Mouse (Mus musculus) mouse embryonic stem cell (cell line): ENCODE measurements around the gene Fgf3.

Experiments
- in situ Hi-C, 2 experiments: fragments of 300-500 bp; cut with MboI; formaldehyde crosslinking; loops; 1 replicate in 1 of 2; 3 replicates in 1 of 2; pipeline ENCODE4 v1.14.3; 2019 to 2020; ENCODE audit warnings: low sequenced_read_pairs in 2 of 2, low pct_unique_long_range_greater_than_20kb in 1 of 2, mixed read lengths in 1 of 2; ENCODE audit not compliant: unreplicated experiment in 1 of 2

The Fgf3 gene

DNA sequence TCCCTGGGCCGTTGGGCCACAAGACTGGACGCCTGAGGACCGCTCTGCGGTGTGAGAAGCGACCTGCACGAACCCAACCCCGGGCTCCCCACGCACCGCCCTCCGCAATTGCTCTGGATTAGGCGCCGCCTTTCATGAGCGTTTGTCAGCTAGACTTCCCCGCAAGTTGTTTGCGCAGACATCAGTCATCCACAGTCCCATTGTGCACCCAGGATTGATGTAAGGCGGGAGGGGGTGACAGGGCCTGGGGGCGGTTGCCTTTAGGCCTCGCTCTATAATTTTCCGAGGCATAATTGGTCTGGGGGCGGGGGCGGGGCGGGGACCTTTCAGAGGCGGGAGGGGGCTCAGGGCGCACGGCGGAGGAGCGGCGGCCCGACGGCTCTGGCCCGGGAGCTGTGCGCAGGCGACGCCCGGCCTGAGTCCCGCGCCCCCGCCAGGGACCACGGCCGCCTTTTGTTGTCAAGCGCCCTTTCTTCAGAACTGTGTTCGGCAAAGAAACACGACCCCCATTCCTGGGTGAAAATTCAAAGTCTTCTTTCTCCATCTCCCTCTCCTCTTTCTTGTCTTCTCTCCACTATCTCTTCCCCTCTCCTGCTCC lies at the start of gene Fgf3:
TSS of gene Fgf3 (plus strand) at position 193 of the 598 bp plus-strand sequence.
- in situ Hi-C loops: no loop called here

DNA sequence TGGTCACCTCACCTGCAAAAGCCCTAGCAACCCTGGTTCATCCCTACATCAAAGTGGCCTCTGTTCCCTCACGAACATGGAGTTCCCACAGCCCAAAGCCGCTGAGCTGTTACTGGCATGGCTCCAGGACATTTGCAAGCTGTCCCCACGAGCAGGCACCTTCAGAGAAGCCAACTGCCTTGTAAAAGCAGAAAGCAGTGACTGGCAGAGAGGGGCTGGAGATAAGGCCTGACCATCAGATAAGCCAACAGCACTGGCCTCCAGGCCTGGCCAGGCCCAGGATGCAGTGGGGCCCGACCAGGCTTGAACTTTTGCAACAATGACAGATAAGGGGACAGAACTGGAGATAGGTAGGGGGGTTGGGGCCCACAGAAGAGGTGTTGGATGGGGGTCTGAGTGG lies 49.3 kb upstream of the Fgf3 start:
- in situ Hi-C loops: loop anchor here (10.0 kb wide), 3 partner anchors 114 to 456 kb away; partner anchors contain the start of gene Fadd (in 1 of the 2)

DNA sequence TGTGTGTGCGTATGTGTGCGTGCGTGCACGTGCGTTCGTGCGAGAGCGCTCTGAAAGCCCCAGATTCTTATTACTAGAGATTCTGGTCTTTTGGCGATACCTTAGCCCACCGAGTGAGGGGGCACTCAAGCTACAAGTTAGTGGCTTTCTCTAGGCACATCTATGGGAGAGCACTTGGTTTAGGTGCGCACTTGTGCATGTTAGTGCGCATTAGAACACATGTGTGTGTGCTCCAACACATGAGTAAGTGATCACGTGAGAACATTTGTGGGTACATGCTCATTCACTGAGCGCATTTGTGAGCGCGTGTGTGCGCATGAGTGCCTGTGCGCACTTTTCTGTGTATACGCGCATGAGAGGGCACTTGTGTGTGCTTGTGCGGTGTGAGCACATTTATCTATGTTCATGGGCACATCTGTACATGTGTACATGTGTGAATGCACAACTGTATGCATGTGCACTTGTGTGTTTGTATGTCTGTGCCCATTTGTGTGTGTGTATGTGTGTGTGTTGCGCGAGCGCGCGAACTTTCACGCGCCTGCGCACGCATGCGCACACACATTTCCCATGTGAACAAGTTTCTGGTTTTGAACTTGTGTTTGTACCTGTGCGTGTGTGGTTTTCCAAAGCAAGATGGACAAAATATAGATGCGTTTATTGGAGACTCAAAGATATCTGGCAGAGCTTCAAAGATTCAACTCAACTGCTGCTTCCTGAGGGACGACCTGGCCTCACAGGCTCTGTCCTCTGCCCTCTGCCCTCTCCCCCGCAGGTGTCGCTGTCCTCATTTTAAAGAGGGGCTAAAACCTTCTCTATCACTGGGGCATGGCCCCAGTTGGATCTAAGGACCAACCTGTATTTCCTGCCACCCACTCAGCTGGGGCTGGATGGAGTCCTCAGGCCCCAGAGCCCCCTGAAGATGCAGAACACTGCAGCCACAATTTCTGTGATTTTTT lies 48.0 kb upstream of the Fgf3 start:
- in situ Hi-C loops: loop anchor here (5.0 to 10.0 kb wide), 5 partner anchors 52 to 455 kb away; partner anchors contain the start of gene Fadd (in 1 of the 2)

DNA sequence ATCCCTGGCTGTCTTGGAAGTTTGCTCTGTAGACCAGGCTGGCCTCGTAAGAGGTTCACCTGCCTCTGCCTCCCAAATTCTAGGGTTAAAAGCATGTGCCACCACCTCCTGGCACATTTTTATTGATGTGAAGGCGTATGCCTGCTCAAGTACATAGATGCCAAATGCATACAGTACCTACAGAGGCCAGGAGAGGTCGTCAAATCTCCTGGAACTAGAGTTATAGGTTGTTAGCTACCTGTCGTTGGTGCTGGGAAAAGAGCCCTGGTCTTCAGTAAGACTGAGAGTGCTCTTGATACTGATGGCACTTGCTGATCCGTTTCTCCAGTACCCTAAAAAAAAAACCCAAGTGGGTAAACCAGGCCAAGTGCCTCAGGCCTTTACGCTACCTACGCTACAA lies 46.5 kb upstream of the Fgf3 start:
- in situ Hi-C loops: loop anchor here (5.0 kb wide), 2 partner anchors 51 to 101 kb away; no protein-coding TSS in a partner anchor

DNA sequence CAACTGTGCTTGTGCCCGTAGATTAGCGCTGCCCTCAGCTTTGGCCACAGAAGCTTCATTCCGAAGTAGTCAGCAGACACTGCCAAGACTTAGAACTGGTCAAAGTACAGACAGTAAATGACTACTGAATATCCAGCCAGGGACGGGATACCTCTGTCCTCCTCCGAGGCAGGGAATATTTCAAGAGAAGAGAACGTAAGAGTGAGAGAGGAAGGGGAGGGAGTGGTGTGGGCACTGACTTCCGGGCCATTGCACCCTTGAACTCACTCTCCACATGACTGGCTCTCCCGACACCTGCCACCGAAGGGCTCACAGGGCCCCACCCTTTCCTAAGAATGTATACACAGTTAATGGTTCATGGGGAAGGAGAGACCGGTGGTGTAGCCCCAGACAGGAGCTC lies 44.6 kb upstream of the Fgf3 start:
- in situ Hi-C loops: loop anchor here (5.0 kb wide), 2 partner anchors 49 to 99 kb away; no protein-coding TSS in a partner anchor

DNA sequence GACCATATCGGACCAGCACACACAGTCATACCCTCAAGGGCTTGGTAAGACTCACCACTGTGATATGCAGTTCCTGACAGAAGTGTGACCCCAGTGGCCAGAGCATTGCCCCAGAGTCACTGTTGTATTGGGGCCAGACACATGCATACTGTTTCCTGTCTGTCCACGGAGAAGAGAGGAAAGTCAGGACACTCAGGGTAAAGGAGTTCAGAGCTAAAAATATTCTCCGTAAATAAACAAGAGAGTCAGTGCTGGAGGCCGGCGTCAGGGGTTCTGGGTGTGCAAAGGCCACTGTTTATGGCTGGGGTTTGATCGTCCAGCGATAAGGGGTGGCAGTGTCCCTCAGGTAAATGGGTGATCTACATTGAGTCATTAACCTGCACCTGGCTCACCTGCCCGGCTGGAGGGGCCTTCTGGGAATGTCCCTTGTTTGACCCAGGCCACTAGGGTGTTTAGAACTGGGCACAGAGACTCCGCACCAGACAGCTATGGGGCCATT lies 41.9 kb upstream of the Fgf3 start:
- in situ Hi-C loops: no loop called here

DNA sequence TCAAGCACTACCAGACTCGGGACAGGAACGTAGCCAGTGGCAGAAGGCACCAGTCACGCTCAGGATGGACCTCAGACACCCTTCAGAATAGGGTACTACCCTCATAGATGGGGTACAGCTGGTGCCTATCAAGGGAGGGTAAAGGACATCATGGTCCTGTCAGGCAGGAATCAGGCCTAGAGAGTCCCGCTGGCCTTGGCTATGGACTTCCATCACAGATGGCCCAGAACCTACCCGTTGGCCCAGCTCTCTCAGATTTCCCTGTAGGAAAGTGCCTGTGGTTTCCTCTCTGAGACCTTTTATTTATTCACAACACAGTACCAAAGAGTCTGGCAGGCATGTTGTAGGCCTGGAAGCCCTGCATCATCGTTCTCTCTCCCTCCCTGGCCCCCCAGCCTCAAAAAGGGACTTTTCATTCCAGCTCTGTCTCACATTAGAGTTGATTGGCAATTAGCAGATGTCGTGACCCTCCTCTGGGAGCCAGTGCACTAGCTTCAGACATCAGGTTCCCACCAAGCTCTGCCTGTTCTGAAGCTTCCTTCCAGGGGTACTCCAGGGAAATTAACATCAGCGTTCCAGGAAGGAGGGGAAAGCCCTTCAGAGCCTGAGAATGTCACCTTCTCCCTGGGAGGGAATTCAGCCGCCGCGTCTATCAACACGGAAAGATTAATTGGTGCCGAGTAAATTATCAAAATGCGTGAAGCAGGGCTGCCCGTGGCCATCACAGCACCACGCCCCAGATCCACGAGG lies 40.7 kb upstream of the Fgf3 start:
- in situ Hi-C loops: no loop called here

DNA sequence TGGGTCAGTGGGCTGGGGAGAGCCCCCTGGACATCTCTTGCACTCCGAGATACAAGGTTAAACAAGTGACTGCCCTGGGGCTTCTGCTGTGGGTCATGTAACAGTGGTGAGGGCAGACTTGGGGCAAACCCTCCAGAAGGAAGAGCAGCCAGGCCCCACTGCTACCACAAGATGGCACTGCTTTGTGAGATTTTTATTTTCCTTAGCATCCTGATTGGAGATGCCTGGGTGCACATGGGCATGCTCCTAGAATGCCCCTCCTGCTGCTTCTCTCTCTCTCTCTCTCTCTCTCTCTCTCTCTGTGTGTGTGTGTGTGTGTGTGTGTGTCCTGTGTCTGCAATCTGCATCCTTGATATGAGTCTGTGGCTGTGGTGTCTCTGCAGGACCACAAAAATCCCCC lies 39.4 kb upstream of the Fgf3 start:
- in situ Hi-C loops: no loop called here

DNA sequence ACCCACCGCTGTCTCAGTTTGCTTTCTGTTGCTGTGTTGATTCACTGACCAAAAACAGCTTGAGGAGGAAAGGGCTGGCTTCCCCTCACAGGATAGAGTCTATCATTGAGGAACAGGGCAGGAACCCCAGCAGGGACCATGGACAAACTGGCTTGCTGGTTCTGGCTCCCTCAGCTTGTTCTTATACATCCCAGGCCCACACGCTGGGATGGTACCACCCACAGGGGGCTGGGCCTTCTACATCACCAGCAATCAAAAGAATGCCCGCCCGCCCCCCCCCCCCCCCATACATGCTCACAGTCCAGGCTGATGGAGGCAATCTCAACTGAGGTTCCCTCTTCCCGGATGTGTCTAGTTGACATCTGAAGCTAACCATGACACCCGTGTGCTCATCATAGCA lies 30.8 kb upstream of the Fgf3 start:
- in situ Hi-C loops: no loop called here

DNA sequence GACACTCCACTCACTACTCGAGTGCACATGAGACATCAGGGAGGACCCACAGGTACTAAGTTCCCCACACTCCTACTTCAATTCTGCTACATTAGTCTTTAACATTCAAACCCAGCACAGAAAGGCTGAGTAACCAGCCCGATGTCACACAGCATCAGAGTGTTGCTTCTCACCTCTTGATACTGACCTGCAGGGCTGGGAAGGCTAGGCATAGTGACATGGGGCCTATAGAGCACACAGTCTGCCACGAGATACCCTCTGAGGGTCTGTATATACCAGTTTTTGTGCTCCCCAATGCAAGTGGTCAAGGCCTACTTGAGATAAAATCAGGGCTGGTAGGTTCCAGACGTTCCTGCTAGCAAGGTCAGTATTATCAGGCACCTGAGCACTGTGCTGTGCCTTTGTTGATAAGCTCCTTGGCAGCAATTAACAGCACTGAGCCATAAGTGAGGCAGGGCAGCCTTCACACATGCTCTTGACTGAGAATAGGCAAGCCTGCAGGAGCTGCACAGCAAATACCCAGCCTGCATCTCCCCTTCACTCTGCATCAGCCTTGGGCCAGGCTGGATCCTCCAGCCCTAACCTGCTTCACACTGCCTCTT lies 29.8 kb upstream of the Fgf3 start:
- in situ Hi-C loops: no loop called here

DNA sequence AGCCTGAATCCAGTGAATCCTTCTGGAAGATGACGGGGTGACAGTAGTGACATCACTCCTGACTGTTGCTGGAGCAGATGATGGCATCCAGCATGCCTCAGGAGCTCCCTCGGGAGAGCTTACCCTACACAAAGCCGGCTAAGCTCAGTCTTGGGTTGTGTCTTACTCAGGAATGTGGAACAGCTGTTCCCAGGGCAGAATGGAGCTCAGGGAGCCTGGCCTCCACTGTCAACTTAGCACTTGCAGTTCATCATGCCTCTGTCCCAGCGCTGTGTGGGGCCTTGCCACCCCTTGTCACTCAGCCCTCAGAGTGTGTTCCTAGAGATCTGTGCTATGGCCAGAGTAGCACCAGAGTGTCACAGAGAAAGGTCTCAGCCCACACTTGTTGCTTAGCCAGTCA lies 26.4 kb upstream of the Fgf3 start:
- in situ Hi-C loops: no loop called here

DNA sequence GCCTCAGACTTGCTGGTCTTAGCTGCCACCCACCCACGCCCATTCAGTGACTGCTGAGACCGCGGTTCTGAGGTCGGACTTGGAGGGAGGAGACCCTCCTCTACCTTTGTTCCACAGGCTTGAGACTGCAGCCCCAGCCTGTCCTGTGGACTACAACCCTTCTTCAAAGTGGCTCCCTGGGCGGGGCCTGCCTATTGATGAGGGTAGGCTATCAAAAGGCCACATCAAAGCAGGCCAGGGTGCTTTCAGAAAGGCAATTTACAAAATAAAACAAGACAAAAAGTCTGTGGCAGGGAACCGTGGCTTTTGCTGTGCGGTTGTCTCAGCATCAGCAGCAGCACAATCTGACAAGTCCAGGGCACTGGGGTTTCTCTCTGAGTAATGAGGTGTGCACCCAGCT lies 16.0 kb upstream of the Fgf3 start:
- in situ Hi-C loops: no loop called here

DNA sequence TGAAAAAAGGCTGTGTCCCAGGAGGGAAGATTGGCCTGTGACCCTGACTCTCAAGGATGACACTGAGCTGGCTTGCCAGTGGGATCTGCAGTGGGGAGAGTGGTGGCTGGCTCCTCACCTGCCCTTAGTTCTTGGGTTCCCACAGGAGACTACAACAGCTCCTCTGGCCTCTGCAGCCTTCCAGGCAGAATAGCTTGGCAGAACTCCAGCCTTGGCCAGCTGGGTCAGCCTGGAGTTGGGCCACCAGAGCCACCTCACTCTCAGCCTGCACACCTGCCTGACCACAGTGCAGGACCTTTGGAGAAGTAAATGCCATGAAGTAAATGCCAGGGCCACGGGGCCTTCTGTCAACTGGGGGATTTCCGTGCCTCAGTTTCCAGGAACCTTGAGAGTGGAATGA lies 13.9 kb upstream of the Fgf3 start:
- in situ Hi-C loops: no loop called here

DNA sequence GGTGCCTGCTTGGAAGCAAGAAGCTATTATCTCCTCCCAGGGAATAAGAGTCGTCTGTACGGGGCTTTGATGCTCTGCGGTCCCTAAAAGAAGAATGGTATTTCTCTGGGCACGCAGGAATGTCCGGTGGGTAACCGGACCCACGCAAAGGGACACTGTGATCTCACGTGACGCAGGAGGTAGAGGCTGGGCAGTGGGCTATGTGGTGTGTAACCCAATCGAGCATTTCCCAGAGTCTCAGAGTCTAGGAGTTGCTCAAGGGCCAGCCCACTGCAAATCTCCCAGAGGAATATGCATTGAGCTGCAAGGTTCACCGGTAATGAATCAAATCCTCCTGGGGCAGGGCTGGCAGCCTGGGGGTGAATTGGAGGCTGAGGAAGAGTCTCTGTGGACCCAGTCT lies 9.5 kb upstream of the Fgf3 start:
- in situ Hi-C loops: no loop called here

DNA sequence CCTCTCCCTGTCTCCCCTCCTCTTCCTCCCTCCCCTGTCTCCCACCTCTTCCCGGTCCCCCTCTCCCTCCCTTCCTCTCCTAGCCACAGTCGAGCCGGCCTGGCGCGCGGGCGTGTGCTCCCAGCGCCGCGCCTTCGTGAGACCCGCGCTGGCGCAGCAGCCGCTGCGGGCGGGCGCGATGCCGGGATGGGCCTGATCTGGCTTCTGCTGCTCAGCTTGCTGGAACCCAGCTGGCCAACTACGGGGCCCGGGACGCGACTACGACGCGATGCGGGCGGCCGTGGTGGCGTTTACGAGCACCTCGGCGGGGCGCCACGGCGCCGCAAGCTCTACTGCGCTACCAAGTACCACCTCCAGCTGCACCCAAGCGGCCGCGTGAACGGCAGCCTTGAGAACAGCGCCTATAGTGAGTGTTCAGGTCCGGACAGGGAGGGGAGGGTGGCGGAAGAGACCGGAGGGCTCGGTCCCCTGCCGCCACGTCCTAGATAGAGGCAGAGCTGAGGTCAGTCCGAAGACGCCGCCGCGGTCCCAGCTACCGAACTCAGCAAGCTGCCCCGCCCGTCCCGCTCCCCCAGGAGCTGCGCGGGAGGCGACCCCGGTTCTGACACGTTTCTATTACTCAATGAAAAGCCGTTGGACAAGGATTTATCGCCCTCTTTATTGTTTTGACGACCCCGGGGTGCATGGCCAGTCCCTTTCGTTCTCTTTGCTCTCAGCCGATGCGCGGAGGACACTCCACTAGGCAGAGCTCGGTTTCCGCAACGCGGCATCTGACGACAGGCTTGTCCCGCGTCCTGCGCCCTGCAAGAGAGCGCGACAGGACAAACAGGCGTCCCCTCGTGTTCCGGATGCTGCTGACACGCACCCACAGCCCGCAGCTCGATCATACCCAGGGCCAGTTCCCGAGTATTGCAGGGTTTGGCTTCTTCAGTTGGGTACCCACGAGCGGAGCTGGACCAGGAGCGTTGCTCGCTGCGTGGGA lies 930 bp downstream of the Fgf3 start:
- in situ Hi-C loops: no loop called here

DNA sequence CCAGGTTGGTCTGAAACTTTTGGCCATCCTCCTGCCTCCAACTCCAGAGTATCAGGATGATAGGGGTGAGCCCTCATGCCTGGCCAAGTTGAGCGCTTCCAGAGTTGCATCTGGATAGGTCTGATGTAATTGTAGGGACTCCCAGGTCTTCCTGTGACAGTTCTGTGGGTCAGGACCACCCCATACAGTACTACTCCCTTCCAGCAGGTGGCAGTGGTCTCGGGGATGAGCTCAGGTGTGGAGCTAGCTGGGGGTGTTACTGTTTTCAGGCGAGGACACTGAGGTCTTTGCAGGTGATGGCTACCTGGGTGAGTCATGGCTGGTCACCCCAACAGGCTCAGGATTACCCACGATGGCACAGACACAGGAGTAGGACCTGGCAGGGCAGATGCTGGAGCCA lies 8.3 kb downstream of the Fgf3 start:
- in situ Hi-C loops: loop anchor here in 1 of 2 experiments (5.0 kb wide), 1 partner anchor 36 kb away; no protein-coding TSS in a partner anchor

DNA sequence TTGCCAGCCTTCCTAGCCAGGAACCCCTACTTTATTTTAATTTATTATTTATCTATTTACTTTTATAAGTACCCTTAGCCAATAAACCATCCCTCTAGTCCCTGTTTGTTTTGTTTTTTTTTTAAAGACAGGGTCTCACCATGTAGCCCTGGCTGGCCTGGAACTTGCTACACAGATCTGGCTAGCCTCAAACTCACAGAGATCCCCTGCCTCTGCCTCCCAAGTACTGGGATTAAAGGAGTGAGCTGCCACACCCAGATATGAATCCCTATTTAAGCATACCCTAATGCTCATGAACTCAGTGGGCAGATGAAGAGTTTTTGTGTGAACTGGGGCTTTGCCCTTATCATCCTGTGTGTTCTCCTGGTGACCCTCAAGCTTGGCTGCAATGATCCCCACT lies 9.2 kb downstream of the Fgf3 start, which contains the start of gene Fgf4:
TSS of gene Fgf4 (plus strand) at position 301 of the 400 bp plus-strand sequence.
- in situ Hi-C loops: loop anchor here in 1 of 2 experiments (5.0 kb wide), 1 partner anchor 35 kb away; no protein-coding TSS in a partner anchor
